Mouse (Mus musculus) olfactory bulb, adult 2 months (tissue): ENCODE data around the gene Cebpa.

Experiments
- CTCF ChIP-seq: fragments of 200-500 bp; IDR thresholded peaks from 2 replicates; pipeline ENCODE4 v1.5.1; 2012; ENCODE audit warnings: low read depth, mild to moderate bottlenecking, low read length, moderate library complexity; ENCODE audit not compliant: insufficient read depth
- POLR2A ChIP-seq: fragments of 200-500 bp; IDR thresholded peaks from 2 replicates; pipeline ENCODE4 v1.6.1; 2012; ENCODE audit warnings: mild to moderate bottlenecking, low read depth, low read length, moderate library complexity; ENCODE audit not compliant: insufficient read depth

DNA sequence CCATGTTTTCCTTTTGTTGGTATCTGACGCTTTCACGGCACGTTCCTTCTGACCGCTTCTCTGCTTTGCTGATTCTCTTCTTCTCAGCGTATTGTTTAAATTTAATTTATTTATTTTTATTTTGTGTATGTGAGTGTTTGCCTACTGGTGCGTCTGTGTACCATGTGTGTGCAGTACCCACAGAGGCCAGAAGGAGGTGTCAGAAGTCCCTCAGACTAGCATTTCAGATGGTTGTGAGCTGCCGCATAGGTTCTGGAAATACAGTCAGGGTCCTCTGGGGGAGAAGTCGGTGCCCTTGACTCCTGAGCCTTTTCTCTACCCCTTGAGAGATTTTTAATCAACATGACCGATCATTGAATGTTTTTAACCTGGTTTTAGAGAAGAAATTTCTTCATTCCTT is 12.5 kb downstream of the Cebpa start:
- TF ChIP-seq POLR2A (no peak), CTCF (no peak)
